Mouse (Mus musculus): ENCODE data around the gene Spcs3.

The Spcs3 gene

GRCm38 (mm10) chr8:54508096-54508456 is 21.7 kb downstream of the Spcs3 start:
- no peak for DNase-seq (ENCODE audit: low spot score)

- DNase-seq (ENCODE audit: low spot score) = peak; percentile 91
Measured at GRCm38 (mm10) chr8:54507428-54508095, 22.2 kb downstream of the Spcs3 start.

GRCm38 (mm10) chr8:54505060-54505459 is 24.7 kb downstream of the Spcs3 start:
- DNase-seq (ENCODE audit: low spot score) = no peak

- DNase-seq (ENCODE audit: low spot score) = no peak
Measured at GRCm38 (mm10) chr8:54503104-54503503, 26.7 kb downstream of the Spcs3 start.

- DNase-seq (ENCODE audit: low spot score) = no peak
Measured at GRCm38 (mm10) chr8:54493915-54494314, 35.9 kb downstream of the Spcs3 start.

- DNase-seq (ENCODE audit: low spot score) = peak; percentile 89
Measured at GRCm38 (mm10) chr8:54493110-54493509, 36.7 kb downstream of the Spcs3 start.

- DNase-seq (ENCODE audit: low spot score) = no peak
Measured at GRCm38 (mm10) chr8:54491934-54492333, 37.9 kb downstream of the Spcs3 start.

GRCm38 (mm10) chr8:54491057-54491690 is 38.6 kb downstream of the Spcs3 start:
- peak; percentile 89 for DNase-seq (ENCODE audit: low spot score)

GRCm38 (mm10) chr8:54488437-54488836 is 41.4 kb downstream of the Spcs3 start:
- DNase-seq (ENCODE audit: low spot score) = no peak

GRCm38 (mm10) chr8:54486555-54487273 is 43.1 kb downstream of the Spcs3 start:
- DNase-seq (ENCODE audit: low spot score) = peak; percentile 57
